Mouse (Mus musculus): ENCODE data around the gene Tbcc. TPM values are rescaled to one million over a fixed set of nuclear protein-coding genes. Genes with fewer than 3 reads are reported as not detected.

The Tbcc gene
- total and polyA plus RNA-seq, 2 experiments from 2014 or later: 43.1 to 51.2 TPM

DNA sequence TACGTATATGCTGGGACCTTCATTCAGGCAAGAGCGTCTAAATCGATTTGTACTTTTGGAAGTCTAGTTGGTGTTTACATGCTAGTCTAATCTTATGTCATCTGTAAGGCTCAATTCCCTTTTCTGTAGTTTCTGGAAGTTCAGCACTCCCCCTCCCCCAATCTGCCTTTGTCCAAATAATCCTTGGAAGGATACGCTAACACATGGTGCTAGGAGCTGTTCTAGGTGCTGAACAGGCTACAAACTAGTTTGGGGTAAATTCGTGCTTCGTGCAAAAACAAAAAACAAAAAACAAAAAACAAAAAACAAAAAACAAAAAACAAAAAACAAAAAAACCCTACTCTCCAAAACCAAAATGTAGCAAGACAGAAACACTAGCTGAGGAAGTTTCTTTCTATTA is 30.4 kb downstream of the Tbcc start:
- no peaks in the 10 kb centered on the region for H3K4me1 ChIP-seq (ENCODE audit: insufficient read depth, low read length)
- ATAC-seq (ENCODE audit: low FRiP score) (no peak), DNase-seq (ENCODE audit: low spot score) (no peak)
- H3K36me3 ChIP-seq (ENCODE audit: insufficient read depth, low read length): no peaks in the 10 kb centered on the region
- 68% methylated on average over 6 of the region's 6 CpGs for WGBS
- H3K27ac ChIP-seq (ENCODE audit: low read depth, low read length): no peak overlapping the region
- TF ChIP-seq CTCF (IDR thresholded peaks at IDR 0.05): no peak
- H3K9me3 ChIP-seq (ENCODE audit: low read length): no peaks in the 10 kb centered on the region
- H3K27me3 ChIP-seq (ENCODE audit: insufficient read depth, low read length): no peaks in the 10 kb centered on the region
- no peak overlapping the region for H3K9ac ChIP-seq (replicated peaks; ENCODE audit: low read length, poor library complexity, severe bottlenecking)
- no peak overlapping the region for H3K4me3 ChIP-seq (ENCODE audit: low read depth, low read length)
- no peak overlapping the region for H3K4me2 ChIP-seq (ENCODE audit: low read depth, low read length, poor library complexity, severe bottlenecking)

DNA sequence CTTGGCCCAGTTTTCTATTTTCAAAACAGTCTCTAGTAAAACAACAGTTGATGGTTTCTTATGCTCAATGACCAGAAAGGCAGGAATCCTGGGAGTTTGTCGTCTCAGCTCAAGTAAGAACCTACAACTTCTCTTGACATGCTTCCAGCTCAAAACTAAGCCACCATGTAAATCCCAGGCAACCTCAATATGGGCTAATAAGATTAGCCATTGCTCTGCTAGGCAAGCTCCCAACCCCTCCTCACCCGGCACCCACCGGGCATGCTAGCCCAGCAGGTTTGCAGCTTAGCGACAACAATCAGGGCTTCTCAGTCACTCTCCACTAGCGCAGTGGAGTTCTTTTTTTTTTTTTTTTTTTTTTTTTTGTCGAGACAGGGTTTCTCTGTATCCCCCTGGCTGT is 35.7 kb downstream of the Tbcc start:
- H3K27me3 ChIP-seq (ENCODE audit: insufficient read depth, low read length): no peaks in the 10 kb centered on the region
- no peaks in the 10 kb centered on the region for H3K4me1 ChIP-seq (ENCODE audit: insufficient read depth, low read length)
- H3K9me3 ChIP-seq (ENCODE audit: low read length): no peaks in the 10 kb centered on the region
- ATAC-seq (ENCODE audit: low FRiP score): no peak
- no peak overlapping the region for H3K27ac ChIP-seq (ENCODE audit: low read depth, low read length)
- no peak overlapping the region for H3K4me2 ChIP-seq (ENCODE audit: low read depth, low read length, poor library complexity, severe bottlenecking)
- TF ChIP-seq CTCF (IDR thresholded peaks at IDR 0.05): no peak
- DNase-seq (ENCODE audit: low spot score): peak; percentile 10
- H3K4me3 ChIP-seq (ENCODE audit: low read depth, low read length): no peak overlapping the region
- H3K36me3 ChIP-seq (ENCODE audit: insufficient read depth, low read length): peaks cover 29% of the 10 kb centered on the region
- WGBS: 8% methylated on average over 6 of the region's 6 CpGs
- H3K9ac ChIP-seq (replicated peaks; ENCODE audit: low read length, poor library complexity, severe bottlenecking): no peak overlapping the region

DNA sequence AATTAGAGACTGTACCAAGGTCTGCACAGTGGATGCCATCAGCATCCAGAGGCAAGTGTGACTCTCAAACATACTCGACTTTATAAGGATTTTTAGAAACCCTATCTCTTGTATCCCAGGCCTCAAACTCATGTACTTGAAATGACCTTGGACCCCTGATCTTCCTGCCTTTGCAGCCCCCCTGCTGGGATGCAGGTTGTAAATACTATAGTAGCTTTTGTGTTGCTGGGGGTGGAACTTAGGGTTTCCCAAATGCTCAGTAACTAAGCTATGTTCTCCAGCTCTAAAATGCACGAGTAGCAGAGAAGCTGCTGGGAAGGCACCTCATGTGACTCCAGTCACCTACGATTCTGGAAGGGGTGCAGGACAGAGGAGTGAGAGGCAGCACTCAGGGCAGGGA is 36.5 kb downstream of the Tbcc start:
- H3K27me3 ChIP-seq (ENCODE audit: insufficient read depth, low read length): no peaks in the 10 kb centered on the region
- DNase-seq (ENCODE audit: low spot score): no peak
- no peaks in the 10 kb centered on the region for H3K4me1 ChIP-seq (ENCODE audit: insufficient read depth, low read length)
- 71% methylated on average over 3 of the region's 3 CpGs for WGBS
- H3K4me2 ChIP-seq (ENCODE audit: low read depth, low read length, poor library complexity, severe bottlenecking): no peak overlapping the region
- H3K9ac ChIP-seq (replicated peaks; ENCODE audit: low read length, poor library complexity, severe bottlenecking): no peak overlapping the region
- peaks cover 36% of the 10 kb centered on the region for H3K36me3 ChIP-seq (ENCODE audit: insufficient read depth, low read length)
- H3K4me3 ChIP-seq (ENCODE audit: low read depth, low read length): no peak overlapping the region
- TF ChIP-seq CTCF (IDR thresholded peaks at IDR 0.05): no peak
- H3K27ac ChIP-seq (ENCODE audit: low read depth, low read length): no peak overlapping the region
- no peaks in the 10 kb centered on the region for H3K9me3 ChIP-seq (ENCODE audit: low read length)
- no peak for ATAC-seq (ENCODE audit: low FRiP score)

DNA sequence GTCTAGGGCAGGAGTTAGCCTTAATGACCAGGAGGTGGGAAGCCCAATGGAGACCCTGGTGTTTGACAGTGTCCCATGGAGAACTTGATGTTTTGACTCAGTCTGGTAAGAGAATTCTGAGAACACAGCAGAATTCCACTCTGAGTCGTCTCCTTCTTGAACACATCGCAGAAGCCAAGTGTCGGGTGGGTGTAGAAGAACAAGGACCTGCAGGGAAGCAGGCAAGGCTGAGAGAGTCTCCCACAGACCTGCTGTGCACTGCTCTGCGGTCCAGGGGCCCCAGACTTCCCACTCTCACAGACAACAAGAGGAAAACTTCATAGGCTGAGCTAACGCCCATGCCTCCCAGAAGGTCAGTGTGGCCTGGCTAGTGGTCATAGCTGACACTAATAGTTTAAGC is 37.3 kb downstream of the Tbcc start:
- Histone ChIP-seq H3K27me3 (ENCODE audit: insufficient read depth, low read length) (no peaks in the 10 kb centered on the region), H3K9ac (replicated peaks; ENCODE audit: low read length, poor library complexity, severe bottlenecking) (no peak overlapping the region), H3K27ac (ENCODE audit: low read depth, low read length) (no peak overlapping the region), H3K4me2 (ENCODE audit: low read depth, low read length, poor library complexity, severe bottlenecking) (no peak overlapping the region), H3K4me1 (ENCODE audit: insufficient read depth, low read length) (no peaks in the 10 kb centered on the region), H3K36me3 (ENCODE audit: insufficient read depth, low read length) (peaks cover 44% of the 10 kb centered on the region), H3K4me3 (ENCODE audit: low read depth, low read length) (no peak overlapping the region), H3K9me3 (ENCODE audit: low read length) (no peaks in the 10 kb centered on the region)
- no peak for DNase-seq (ENCODE audit: low spot score)
- ATAC-seq (ENCODE audit: low FRiP score): no peak
- WGBS: 93% methylated on average over 5 of the region's 5 CpGs
- no peak for TF ChIP-seq CTCF (IDR thresholded peaks at IDR 0.05)

DNA sequence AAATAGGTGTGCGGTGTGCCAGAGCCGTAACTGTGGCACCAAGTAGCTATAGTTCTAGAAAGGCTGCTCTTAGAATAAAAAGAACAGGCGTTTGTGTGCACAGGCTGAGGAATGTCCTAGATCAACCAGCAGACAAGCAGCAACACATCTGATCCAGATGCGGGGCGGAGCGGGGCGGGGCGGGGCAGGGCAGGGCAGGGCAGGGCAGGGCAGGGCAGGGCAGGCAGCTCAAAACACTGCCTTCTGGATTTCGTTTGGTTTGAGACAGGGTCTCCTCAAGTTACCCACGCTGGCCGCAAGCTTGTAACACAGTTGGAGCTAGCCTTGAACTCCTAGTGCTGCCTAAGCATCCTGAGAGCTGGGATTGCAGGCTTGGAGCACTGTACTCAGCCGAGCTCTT is 38.8 kb downstream of the Tbcc start:
- ATAC-seq (ENCODE audit: low FRiP score) (no peak), DNase-seq (ENCODE audit: low spot score) (no peak)
- Histone ChIP-seq H3K9ac (replicated peaks; ENCODE audit: low read length, poor library complexity, severe bottlenecking) (no peak overlapping the region), H3K4me2 (ENCODE audit: low read depth, low read length, poor library complexity, severe bottlenecking) (no peak overlapping the region), H3K9me3 (ENCODE audit: low read length) (no peaks in the 10 kb centered on the region), H3K36me3 (ENCODE audit: insufficient read depth, low read length) (peaks cover 58% of the 10 kb centered on the region), H3K4me1 (ENCODE audit: insufficient read depth, low read length) (no peaks in the 10 kb centered on the region), H3K27ac (ENCODE audit: low read depth, low read length) (no peak overlapping the region), H3K4me3 (ENCODE audit: low read depth, low read length) (no peak overlapping the region), H3K27me3 (ENCODE audit: insufficient read depth, low read length) (no peaks in the 10 kb centered on the region)
- no peak for TF ChIP-seq CTCF (IDR thresholded peaks at IDR 0.05)
- WGBS: 91% methylated on average over 11 of the region's 12 CpGs

DNA sequence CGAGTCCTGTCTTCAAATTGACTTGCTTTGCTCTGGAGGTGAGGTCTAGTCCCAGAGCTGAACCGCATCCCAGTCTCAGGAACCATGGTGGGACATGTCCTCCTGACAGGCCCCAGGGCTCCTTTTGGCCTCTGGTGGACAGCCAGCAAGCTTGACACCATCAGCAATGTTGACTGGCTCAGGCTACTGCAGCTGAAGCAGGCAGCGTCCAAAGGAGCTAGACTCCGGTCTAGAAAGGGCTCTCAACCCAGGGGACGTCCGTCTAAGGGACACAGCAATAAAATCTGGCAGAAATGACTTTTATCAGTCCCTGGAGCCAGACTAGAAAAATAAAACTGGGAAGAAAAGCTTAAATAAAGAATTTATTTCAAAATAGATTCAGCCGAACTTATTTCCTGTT is 39.4 kb downstream of the Tbcc start:
- no peak overlapping the region for H3K27ac ChIP-seq (ENCODE audit: low read depth, low read length)
- ATAC-seq (ENCODE audit: low FRiP score) (no peak), DNase-seq (ENCODE audit: low spot score) (no peak)
- no peaks in the 10 kb centered on the region for H3K27me3 ChIP-seq (ENCODE audit: insufficient read depth, low read length)
- no peaks in the 10 kb centered on the region for H3K9me3 ChIP-seq (ENCODE audit: low read length)
- TF ChIP-seq CTCF (IDR thresholded peaks at IDR 0.05): no peak
- H3K4me2 ChIP-seq (ENCODE audit: low read depth, low read length, poor library complexity, severe bottlenecking): no peak overlapping the region
- 95% methylated on average over 7 of the region's 7 CpGs for WGBS
- H3K9ac ChIP-seq (replicated peaks; ENCODE audit: low read length, poor library complexity, severe bottlenecking): no peak overlapping the region
- peaks cover 63% of the 10 kb centered on the region for H3K36me3 ChIP-seq (ENCODE audit: insufficient read depth, low read length)
- H3K4me1 ChIP-seq (ENCODE audit: insufficient read depth, low read length): no peaks in the 10 kb centered on the region
- no peak overlapping the region for H3K4me3 ChIP-seq (ENCODE audit: low read depth, low read length)

Data from midbrain, postnatal 0 days (tissue).